Mouse (Mus musculus) testis, adult 2 months (tissue): ENCODE measurements around the gene Gnat1.

ENCODE experiments used
- CTCF ChIP-seq: fragments of 200-500 bp; IDR thresholded peaks from 2 replicates; pipeline ENCODE4 v1.5.1; 2012; ENCODE audit warnings: low read depth, mild to moderate bottlenecking, inconsistent platforms, low read length, moderate library complexity; ENCODE audit not compliant: control insufficient read depth, insufficient read depth, insufficient replicate concordance
- POLR2A ChIP-seq: fragments of 200-500 bp; IDR thresholded peaks from 2 replicates; pipeline ENCODE4 v1.6.1; 2012; ENCODE audit warnings: low read depth, mild to moderate bottlenecking, inconsistent platforms, low read length, moderate library complexity; ENCODE audit not compliant: control insufficient read depth

DNA sequence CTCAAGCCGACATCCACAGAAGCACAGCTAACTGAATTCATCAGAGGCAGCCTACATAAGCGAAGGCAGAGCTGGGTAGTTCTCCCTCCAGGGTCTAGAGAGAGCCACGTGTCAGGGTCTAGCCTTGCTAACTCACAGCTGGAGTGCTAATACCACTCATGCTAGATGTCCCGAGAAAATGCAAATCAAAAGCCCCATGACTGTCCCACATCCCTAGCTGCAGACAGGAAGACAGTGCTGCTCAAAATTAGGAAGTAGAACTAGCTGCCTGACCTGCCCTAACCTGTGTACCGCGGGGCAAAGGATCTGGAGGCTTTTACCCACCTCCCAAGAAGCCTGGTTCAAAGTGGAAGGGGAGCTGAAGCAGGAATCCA, 16.6 kb upstream of the Gnat1 start:
- TF ChIP-seq CTCF = no peak
- TF ChIP-seq POLR2A = no peak
